8 mouse cellular contexts compared by ENCODE assay signal in genomic region chr1:79786267-79786927, GRCm38 (mm10). TPM values are rescaled to one million over a fixed set of nuclear protein-coding genes. Genes with fewer than 3 reads are reported as not detected.
DNase-seq lines count a peak whose midpoint lies in the region; ATAC-seq and TF ChIP-seq lines count a peak whose summit lies in the region.

No protein-coding gene starts in this region.

- no peak overlapping the region for H3K4me3 ChIP-seq in liver, adult 2 months (ENCODE audit: insufficient read depth, low read depth, low read length)
- H3K4me3 ChIP-seq in liver, embryonic 11.5 days (ENCODE audit: low read depth, low read length): no peak overlapping the region
- no peak overlapping the region for H3K4me3 ChIP-seq in forebrain, embryonic 15.5 days

- 63% methylated on average over 7 of the region's 7 CpGs for WGBS in liver, adult 2 months
- 65% methylated on average over 7 of the region's 7 CpGs for WGBS in liver, embryonic 11.5 days
- WGBS in forebrain, embryonic 15.5 days: 69% methylated on average over 7 of the region's 7 CpGs

- intact Hi-C loops in left cerebral cortex, postnatal 4 days (cut with DNase I): loop anchor here (2.0 to 5.0 kb wide), 3 partner anchors 321 to 726 kb away; no protein-coding TSS in a partner anchor

- H3K4me1 ChIP-seq in liver, adult 2 months (ENCODE audit: control insufficient read depth, insufficient read depth, low read length): no peaks in the 10 kb centered on the region
- H3K4me1 ChIP-seq in liver, embryonic 11.5 days (replicated peaks; ENCODE audit: control insufficient read depth, insufficient read depth, low read length): no peaks in the 10 kb centered on the region
- H3K4me1 ChIP-seq in forebrain, embryonic 15.5 days: no peaks in the 10 kb centered on the region

- H3K4me2 ChIP-seq in liver, embryonic 11.5 days: no peak overlapping the region
- no peak overlapping the region for H3K4me2 ChIP-seq in forebrain, embryonic 15.5 days (replicated peaks)

- H3K9ac ChIP-seq in liver, adult 2 months (ENCODE audit: low read depth, low read length): no peak overlapping the region
- no peak overlapping the region for H3K9ac ChIP-seq in liver, embryonic 11.5 days (ENCODE audit: low read depth, low read length)
- no peak overlapping the region for H3K9ac ChIP-seq in forebrain, embryonic 15.5 days (replicated peaks)

- TF ChIP-seq POLR2A in liver, adult 2 months (IDR thresholded peaks at IDR 0.05; ENCODE audit: extremely low read depth, insufficient read depth, low read length): no peak

- H3K36me3 ChIP-seq in liver, adult 2 months (ENCODE audit: control insufficient read depth, insufficient read depth, low read length): peaks cover 14% of the 10 kb centered on the region
- H3K36me3 ChIP-seq in liver, embryonic 11.5 days (ENCODE audit: control insufficient read depth, insufficient read depth, low read length): peaks cover 11% of the 10 kb centered on the region
- H3K36me3 ChIP-seq in forebrain, embryonic 15.5 days: peaks cover 19% of the 10 kb centered on the region

- DNase-seq in adrenal gland, postnatal 10 days: peak; percentile 30
- no peak for DNase-seq in adrenal gland, postnatal 25 days
- DNase-seq in liver, adult 2 months (ENCODE audit: extremely low read depth, low read depth, low spot score): no peak
- DNase-seq in liver, embryonic 11.5 days (ENCODE audit: low spot score): no peak
- DNase-seq in left cerebral cortex, postnatal 4 days: peak; percentile 49
- DNase-seq in right cerebral cortex, adult 2 months (ENCODE audit: low spot score in 2 of 2): peak; percentile 37 to 56
- no peak for DNase-seq in ovary, adult 18-20 months (ENCODE audit: low spot score)

- H3K9me3 ChIP-seq in liver, embryonic 11.5 days (ENCODE audit: control insufficient read depth, low read length): no peaks in the 10 kb centered on the region
- no peaks in the 10 kb centered on the region for H3K9me3 ChIP-seq in forebrain, embryonic 15.5 days

- no peaks in the 10 kb centered on the region for H3K79me2 ChIP-seq in liver, adult 2 months (ENCODE audit: control insufficient read depth, insufficient read depth, low read length)

- H3K27me3 ChIP-seq in liver, adult 2 months (ENCODE audit: control insufficient read depth, insufficient read depth, low read length): no peaks in the 10 kb centered on the region
- H3K27me3 ChIP-seq in liver, embryonic 11.5 days (replicated peaks; ENCODE audit: control insufficient read depth, insufficient read depth, low read length): no peaks in the 10 kb centered on the region
- H3K27me3 ChIP-seq in forebrain, embryonic 15.5 days: no peaks in the 10 kb centered on the region

- TF ChIP-seq CTCF in liver, adult 2 months (IDR thresholded peaks at IDR 0.05; ENCODE audit: low read depth, low read length): peak; percentile 25; the same call in 1 of the 2 replicates

- ATAC-seq in liver, embryonic 11.5 days (replicated peaks; ENCODE audit: low FRiP score): no peak
- peak; percentile 80 for ATAC-seq in forebrain, embryonic 15.5 days (replicated peaks)

- H3K27ac ChIP-seq in liver, adult 2 months (replicated peaks; ENCODE audit: insufficient read depth, low read depth, low read length): no peak overlapping the region
- no peak overlapping the region for H3K27ac ChIP-seq in liver, embryonic 11.5 days (ENCODE audit: low read depth, low read length)
- H3K27ac ChIP-seq in forebrain, embryonic 15.5 days (replicated peaks): no peak overlapping the region

RNA-seq across cellular contexts. Expression of gene Wdfy1, which starts 10.5 kb away (rescaled TPM):
- total RNA-seq in adrenal gland, postnatal 10 days (2021): 10 to 100 TPM; 35.4 to 40.8 TPM
- 48.5 and 53.7 TPM in 2 replicates for total RNA-seq in adrenal gland, postnatal 25 days (2021)
- total RNA-seq in liver, adult 2 months (2014; rRNA removed): 31.0 and 31.8 TPM in 2 replicates
- polyA plus RNA-seq in liver, adult 2 months (2012; rRNA removed): 17.3 and 19.8 TPM in 2 replicates
- 25.0 and 28.2 TPM in 2 replicates for polyA plus RNA-seq in liver, embryonic 11.5 days (2014; fragmentation: Nextera tagmentation; extraction: Ambion mirVana)
- 79.6 and 87.1 TPM in 2 replicates for polyA plus RNA-seq in forebrain, embryonic 15.5 days (2015; fragmentation: Nextera tagmentation; extraction: Ambion mirVana)
- total RNA-seq in left cerebral cortex, postnatal 4 days (2021): 10 to 100 TPM; 56.1 to 59.6 TPM

RNA-seq across cellular contexts. Expression of gene Mrpl44, which starts 10.6 kb away (rescaled TPM):
- 10 to 100 TPM; 54.3 to 59.4 TPM for total RNA-seq in adrenal gland, postnatal 10 days (2021)
- total RNA-seq in adrenal gland, postnatal 25 days (2021): 48.4 and 59.6 TPM in 2 replicates
- 22.7 and 23.0 TPM in 2 replicates for total RNA-seq in liver, adult 2 months (2014; rRNA removed)
- 8.0 and 9.2 TPM in 2 replicates for polyA plus RNA-seq in liver, adult 2 months (2012; rRNA removed)
- 49.6 and 51.0 TPM in 2 replicates for polyA plus RNA-seq in liver, embryonic 11.5 days (2014; fragmentation: Nextera tagmentation; extraction: Ambion mirVana)
- polyA plus RNA-seq in forebrain, embryonic 15.5 days (2015; fragmentation: Nextera tagmentation; extraction: Ambion mirVana): 45.8 and 47.4 TPM in 2 replicates
- 10 to 100 TPM; 21.0 to 22.4 TPM for total RNA-seq in left cerebral cortex, postnatal 4 days (2021)

Comparison
In these comparisons a context has a peak if more than half of its experiments do, and no peak if none do; other contexts are left out.
1. DNase-seq: peak in adrenal gland, postnatal 10 days (single experiment), left cerebral cortex, postnatal 4 days (single experiment) and right cerebral cortex, adult 2 months (2 of 2); none in adrenal gland, postnatal 25 days (single experiment), liver, adult 2 months (single experiment), liver, embryonic 11.5 days (single experiment) and ovary, adult 18-20 months (single experiment).